Mouse (Mus musculus) stomach, embryonic 16.5 days (tissue): Measurements from ENCODE around the gene Clec3b. TPM values are rescaled to one million over a fixed set of nuclear protein-coding genes. Genes with fewer than 3 reads are reported as not detected.

Experiments used
- ATAC-seq: fragments of 200-750 bp; cut with Nextera tagmentation; 2 replicates; pipeline ENCODE4 v1.8.0; 2017; ENCODE audit warnings: moderate number of reproducible peaks, moderate TSS enrichment; ENCODE audit not compliant: insufficient read depth, low FRiP score
- H3K27ac ChIP-seq: fragments of 300-500 bp; sonication (generic); 2 replicates; pipeline ENCODE4 v1.5.1; 2014; ENCODE audit warnings: low read length
- H3K27me3 ChIP-seq: fragments of 300-500 bp; sonication (generic); 2 replicates; pipeline ENCODE4 v1.6.1; 2014; ENCODE audit warnings: low read length, control low read depth, mixed read lengths; ENCODE audit not compliant: control insufficient read depth, insufficient read depth
- H3K36me3 ChIP-seq: fragments of 300-500 bp; sonication (generic); 2 replicates; pipeline ENCODE4 v1.6.1; 2014; ENCODE audit warnings: low read length; ENCODE audit not compliant: control insufficient read depth, insufficient read depth
- H3K4me1 ChIP-seq: fragments of 300-500 bp; sonication (generic); 2 replicates; pipeline ENCODE4 v1.6.1; 2014; ENCODE audit warnings: low read length, control low read depth, mixed read lengths; ENCODE audit not compliant: control insufficient read depth, insufficient read depth
- H3K4me2 ChIP-seq: fragments of 300-500 bp; sonication (generic); 2 replicates; pipeline ENCODE4 v1.6.1; 2014; ENCODE audit warnings: low read depth, low read length, mixed read lengths
- H3K4me3 ChIP-seq: fragments of 300-500 bp; sonication (generic); replicated peaks from 2 replicates; pipeline ENCODE4 v1.5.1; 2014; ENCODE audit warnings: mild to moderate bottlenecking, low read length
- H3K9ac ChIP-seq: fragments of 300-500 bp; sonication (generic); 2 replicates; pipeline ENCODE4 v1.6.1; 2014; ENCODE audit warnings: low read length
- H3K9me3 ChIP-seq: fragments of 300-500 bp; sonication (generic); replicated peaks from 2 replicates; pipeline ENCODE4 v1.6.1; 2016; ENCODE audit warnings: low read length, control low read depth; ENCODE audit not compliant: control insufficient read depth
- WGBS: fragments of 180-500 bp; shearing (Covaris S2); extraction: QIAGEN DNeasy Blood & Tissue Kit; methylation state at CpG from one replicate; pipeline ENCODE4 v1.1.7; 2014; 5-methylcytosine and 5-hydroxymethylcytosine counted together
- polyA plus RNA-seq: library from polyadenylated mRNA; unstranded; fragments of >200 nt; fragmentation: Nextera tagmentation; extraction: Ambion mirVana; gene quantifications from 2 replicates; pipeline ENCODE4 v1.2.1, GENCODE M21; 2015

The Clec3b gene
- polyA plus RNA-seq = 1.8 and 2.5 TPM in 2 replicates

- Histone ChIP-seq H3K9me3 (no peaks in the 10 kb centered on the region), H3K9ac (no peak within 1 kb of the TSS), H3K27ac (peak within 1 kb of the TSS; percentile 75), H3K4me3 (no peak within 1 kb of the TSS), H3K36me3 (no peaks in the 10 kb centered on the region), H3K4me2 (no peak within 1 kb of the TSS), H3K4me1 (peaks cover 3% of the 10 kb centered on the region; the same call in 1 of the 2 replicates), H3K27me3 (no peaks in the 10 kb centered on the region)
- peak; percentile 26; the same call in 1 of the 2 replicates for ATAC-seq
- 62% methylated on average over 5 of the region's 5 CpGs for WGBS
Measured at GRCm38 (mm10) chr9:123150241-123151020, at the start of gene Clec3b. Clec3b (plus strand) TSS chr9:123150946.

- Histone ChIP-seq H3K4me3 (no peak overlapping the region), H3K36me3 (peaks cover 23% of the 10 kb centered on the region), H3K9ac (no peak overlapping the region), H3K4me2 (no peak overlapping the region), H3K9me3 (no peaks in the 10 kb centered on the region), H3K27ac (no peak overlapping the region), H3K4me1 (no peaks in the 10 kb centered on the region), H3K27me3 (no peaks in the 10 kb centered on the region)
- ATAC-seq = no peak; the same call in 1 of the 2 replicates
Measured at GRCm38 (mm10) chr9:123103425-123103824, 47.3 kb upstream of the Clec3b start.

- Histone ChIP-seq H3K27ac (no peak overlapping the region), H3K4me2 (no peak overlapping the region), H3K4me3 (no peak overlapping the region), H3K9me3 (no peaks in the 10 kb centered on the region), H3K27me3 (no peaks in the 10 kb centered on the region), H3K4me1 (0 out of 2 replicates have a peak, but pooled peaks cover 5% of the 10 kb centered on the region), H3K9ac (no peak overlapping the region), H3K36me3 (peaks cover 16% of the 10 kb centered on the region)
- no peak for ATAC-seq
Measured at GRCm38 (mm10) chr9:123104362-123104761, 46.4 kb upstream of the Clec3b start.

GRCm38 (mm10) chr9:123107186-123107585 lies 43.6 kb upstream of the Clec3b start:
- Histone ChIP-seq H3K4me1 (peaks cover 15% of the 10 kb centered on the region), H3K36me3 (0 out of 2 replicates have a peak, but pooled peaks cover 4% of the 10 kb centered on the region), H3K4me2 (no peak overlapping the region), H3K27me3 (no peaks in the 10 kb centered on the region), H3K9ac (no peak overlapping the region), H3K9me3 (no peaks in the 10 kb centered on the region), H3K27ac (no peak overlapping the region), H3K4me3 (no peak overlapping the region)
- no peak for ATAC-seq
- WGBS = 89% methylated on average over 4 of the region's 4 CpGs

GRCm38 (mm10) chr9:123109188-123109587 lies 41.6 kb upstream of the Clec3b start:
- Histone ChIP-seq H3K9ac (no peak overlapping the region), H3K4me3 (no peak overlapping the region), H3K27me3 (no peaks in the 10 kb centered on the region), H3K4me2 (no peak overlapping the region), H3K27ac (peak overlapping the region; percentile 35; the same call in 1 of the 2 replicates), H3K4me1 (peaks cover 23% of the 10 kb centered on the region), H3K9me3 (no peaks in the 10 kb centered on the region), H3K36me3 (0 out of 2 replicates have a peak, but pooled peaks cover 4% of the 10 kb centered on the region)
- 72% methylated on average over 7 of the region's 7 CpGs for WGBS
- no peak for ATAC-seq

GRCm38 (mm10) chr9:123111751-123112221 lies 39.0 kb upstream of the Clec3b start:
- peak overlapping the region; percentile 82 for H3K4me3 ChIP-seq
- peak overlapping the region; percentile 92 for H3K4me2 ChIP-seq
- ATAC-seq = peak; percentile 21; the same call in 1 of the 2 replicates
- WGBS = 41% methylated on average over 8 of the region's 8 CpGs
- peak overlapping the region; percentile 96 for H3K27ac ChIP-seq
- no peaks in the 10 kb centered on the region for H3K27me3 ChIP-seq
- no peaks in the 10 kb centered on the region for H3K9me3 ChIP-seq
- H3K36me3 ChIP-seq = no peaks in the 10 kb centered on the region
- peak overlapping the region; percentile 95 for H3K9ac ChIP-seq
- peaks cover 23% of the 10 kb centered on the region for H3K4me1 ChIP-seq

- Histone ChIP-seq H3K4me3 (peak within 1 kb of the TSS; percentile 82), H3K36me3 (no peaks in the 10 kb centered on the region), H3K27me3 (no peaks in the 10 kb centered on the region), H3K4me2 (peak within 1 kb of the TSS; percentile 92), H3K9me3 (no peaks in the 10 kb centered on the region), H3K4me1 (peaks cover 23% of the 10 kb centered on the region), H3K27ac (peak within 1 kb of the TSS; percentile 96), H3K9ac (peak within 1 kb of the TSS; percentile 95)
- ATAC-seq = peak; percentile 92
- WGBS = under 1% methylated on average over 79 of the region's 79 CpGs
Measured at GRCm38 (mm10) chr9:123112805-123113521, 37.8 kb upstream of the Clec3b start, which contains the start of the genes Zdhhc3 and Exosc7. Zdhhc3 (minus strand) TSS chr9:123113205. Exosc7 (plus strand) TSS chr9:123113215.

- H3K27ac ChIP-seq = peak overlapping the region; percentile 96
Measured at GRCm38 (mm10) chr9:123113931-123114330, 36.8 kb upstream of the Clec3b start.

GRCm38 (mm10) chr9:123115566-123115965 lies 35.2 kb upstream of the Clec3b start:
- H3K4me2 ChIP-seq = no peak overlapping the region
- no peaks in the 10 kb centered on the region for H3K9me3 ChIP-seq
- WGBS = 85% methylated on average over 1 of the region's 1 CpGs
- H3K27ac ChIP-seq = no peak overlapping the region
- peaks cover 18% of the 10 kb centered on the region for H3K4me1 ChIP-seq
- no peak overlapping the region for H3K4me3 ChIP-seq
- no peak overlapping the region for H3K9ac ChIP-seq
- H3K27me3 ChIP-seq = no peaks in the 10 kb centered on the region
- peaks cover 14% of the 10 kb centered on the region for H3K36me3 ChIP-seq
- no peak for ATAC-seq

More at GRCm38 (mm10) chr9:123113931-123114330, 36.8 kb upstream of the Clec3b start:
- H3K4me3 ChIP-seq = peak overlapping the region; percentile 82
- H3K4me1 ChIP-seq = peaks cover 23% of the 10 kb centered on the region
- 51% methylated on average over 6 of the region's 6 CpGs for WGBS
- H3K9ac ChIP-seq = peak overlapping the region; percentile 95
- H3K9me3 ChIP-seq = no peaks in the 10 kb centered on the region
- H3K27me3 ChIP-seq = no peaks in the 10 kb centered on the region
- no peaks in the 10 kb centered on the region for H3K36me3 ChIP-seq
- H3K4me2 ChIP-seq = peak overlapping the region; percentile 92
- no peak for ATAC-seq
